Mouse (Mus musculus) G1E (cell line): ENCODE results near the gene Supt5.

Experiments used
- CTCF ChIP-seq: IDR thresholded peaks from 2 replicates; pipeline ENCODE4 v1.5.1; 2012; ENCODE audit warnings: low read depth, low read length, inconsistent platforms, mixed read lengths
- GATA1 ChIP-seq: IDR thresholded peaks from 2 replicates; pipeline ENCODE4 v1.6.1; 2012; ENCODE audit warnings: borderline replicate concordance, low read length, inconsistent platforms, mixed read lengths
- GATA2 ChIP-seq: IDR thresholded peaks from 2 replicates; pipeline ENCODE4 v1.6.1; 2012; ENCODE audit warnings: low read depth, low read length, inconsistent platforms, borderline replicate concordance
- POLR2AphosphoS5 ChIP-seq: IDR thresholded peaks from 2 replicates; pipeline ENCODE4 v1.6.1; 2012; ENCODE audit warnings: low read depth, low read length, inconsistent platforms; ENCODE audit not compliant: insufficient replicate concordance

- TF ChIP-seq CTCF = no peak
- no peak for TF ChIP-seq POLR2AphosphoS5
- TF ChIP-seq GATA1 = no peak
- no peak for TF ChIP-seq GATA2
Observed at GRCm38 (mm10) chr7:28350155-28350883, 11.8 kb upstream of the Supt5 start, which contains the start of gene Rps16.
